Comparison of ENCODE assay signal across 26 mouse cellular contexts in the genomic region with DNA sequence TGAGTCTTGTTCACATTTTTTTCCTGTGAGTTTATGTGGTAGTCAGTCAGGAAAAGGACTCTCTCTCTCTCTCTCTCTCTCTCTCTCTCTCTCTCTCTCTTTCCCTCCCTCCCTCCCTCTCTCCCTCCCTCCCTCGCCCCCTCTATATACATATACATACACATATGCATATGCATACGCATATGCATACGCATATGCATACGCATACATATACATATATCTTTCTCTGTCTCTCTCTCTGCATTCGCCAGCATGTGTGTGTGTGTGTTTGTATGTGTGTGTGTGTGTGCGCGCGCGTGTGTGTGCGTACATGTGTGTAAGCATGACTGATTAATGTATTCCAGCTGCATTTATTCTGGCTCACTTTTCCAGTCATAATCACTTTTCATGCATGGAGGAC.
"Had no signal": no experiment of that assay in that cellular context is flagged by ENCODE, and none has a peak within 500 bp of the region (broad histone marks: within the 10 kb centered on the region; RNA-seq: fewer than 3 reads in every experiment).

No protein-coding gene starts in this region.

- H3K36me3 ChIP-seq: heart, embryonic 13.5 days; heart, embryonic 15.5 days; hindbrain, embryonic 13.5 days; hindbrain, embryonic 15.5 days; kidney, embryonic 15.5 days; limb, embryonic 13.5 days; limb, embryonic 15.5 days; liver, embryonic 12.5 days had no signal

- H3K4me2 ChIP-seq: heart, embryonic 11.5 days; heart, embryonic 13.5 days; heart, embryonic 15.5 days; hindbrain, embryonic 13.5 days; hindbrain, embryonic 15.5 days; kidney, embryonic 15.5 days; limb, embryonic 13.5 days; limb, embryonic 15.5 days; liver, embryonic 12.5 days had no signal

- H3K9ac ChIP-seq: heart, embryonic 13.5 days; heart, embryonic 15.5 days; hindbrain, embryonic 13.5 days; hindbrain, embryonic 15.5 days; kidney, embryonic 15.5 days; limb, embryonic 13.5 days; limb, embryonic 15.5 days; liver, embryonic 12.5 days had no signal

- DNase-seq: gastrocnemius, postnatal 14 days; gastrocnemius, postnatal 36 days; heart, adult 11 months; heart, adult 2 months; heart, postnatal 14 days; heart, postnatal 36 days; kidney, adult 11 months; kidney, adult 2 months; kidney, adult 9 months; kidney, postnatal 14 days; kidney, postnatal 36 days; layer of hippocampus, adult 9-11 months; layer of hippocampus, postnatal 36 days; left cerebral cortex, postnatal 4 days had no signal

- ATAC-seq: hindbrain, postnatal 0 days; intestine, embryonic 16.5 days; liver, embryonic 12.5 days had no signal

- H3K4me3 ChIP-seq: heart, adult 2 months; heart, embryonic 13.5 days; heart, embryonic 15.5 days; hindbrain, embryonic 13.5 days; hindbrain, embryonic 15.5 days; kidney, embryonic 15.5 days; limb, embryonic 13.5 days; limb, embryonic 15.5 days; liver, embryonic 12.5 days had no signal

- H3K9me3 ChIP-seq: heart, embryonic 13.5 days; heart, embryonic 15.5 days; hindbrain, embryonic 13.5 days; hindbrain, embryonic 15.5 days; kidney, embryonic 15.5 days; limb, embryonic 13.5 days; limb, embryonic 15.5 days; liver, embryonic 12.5 days had no signal

- H3K27ac ChIP-seq: heart, adult 2 months; heart, embryonic 13.5 days; heart, embryonic 15.5 days; hindbrain, embryonic 13.5 days; hindbrain, embryonic 15.5 days; hindbrain, postnatal 0 days; kidney, embryonic 15.5 days; kidney, postnatal 0 days; limb, embryonic 13.5 days; limb, embryonic 15.5 days; liver, embryonic 12.5 days had no signal

- H3K27me3 ChIP-seq: heart, embryonic 13.5 days; heart, embryonic 15.5 days; hindbrain, embryonic 15.5 days; kidney, embryonic 15.5 days; limb, embryonic 13.5 days; limb, embryonic 15.5 days; liver, embryonic 12.5 days had no signal

- H3K4me1 ChIP-seq: heart, embryonic 13.5 days; heart, embryonic 15.5 days; hindbrain, embryonic 13.5 days; hindbrain, embryonic 15.5 days; limb, embryonic 13.5 days; limb, embryonic 15.5 days; liver, embryonic 12.5 days had no signal
